In genomic region chr19:47836701-47837526, GRCm38 (mm10) we compare ENCODE assay signal across 8 mouse cellular contexts. TPM values are rescaled to one million over a fixed set of nuclear protein-coding genes. Genes with fewer than 3 reads are reported as not detected.
DNase-seq lines count a peak whose midpoint lies in the region; ATAC-seq and TF ChIP-seq lines count a peak whose summit lies in the region.

No protein-coding gene starts in this region.

- peak overlapping the region in 2 of 3 experiments; percentile 38 to 65 for H3K4me3 ChIP-seq in CH12.LX (replicated peaks in 1 of 3; ENCODE audit: low read depth in 2 of 3, low read length in 2 of 3, poor library complexity in 1 of 3)
- peak overlapping the region; percentile 47 for H3K4me3 ChIP-seq in forebrain, embryonic 14.5 days (ENCODE audit: low read depth, low read length)
- peak overlapping the region; percentile 45 for H3K4me3 ChIP-seq in lung, embryonic 15.5 days

- dilution Hi-C loops in CH12.LX (cut with MboI; ENCODE audit: extremely low pct_ligation_motif_present, extremely low pct_unique_long_range_greater_than_20kb, low sequenced_read_pairs), result no loop called here

- intact Hi-C loops in heart, postnatal 25 days (cut with DNase I), result no loop called here

- peaks cover 13% of the 10 kb centered on the region for H3K27me3 ChIP-seq in CH12.LX (replicated peaks)
- H3K27me3 ChIP-seq in forebrain, embryonic 14.5 days (replicated peaks; ENCODE audit: control insufficient read depth, insufficient read depth, low read length), result no peaks in the 10 kb centered on the region
- peaks cover 24% of the 10 kb centered on the region for H3K27me3 ChIP-seq in lung, embryonic 15.5 days

- peak; percentile 56 for DNase-seq in CH12.LX (ENCODE audit: extremely low read depth)
- DNase-seq in brain, adult 2 months (ENCODE audit: low read depth, low spot score), result peak; percentile 42
- peak; percentile 71 for DNase-seq in forebrain, embryonic 14.5 days (ENCODE audit: low spot score)
- DNase-seq in heart, postnatal 25 days (ENCODE audit: low spot score), result peak; percentile 25
- peak; percentile 68 to 79 for DNase-seq in kidney, postnatal 4 days
- peak; percentile 38 to 60 for DNase-seq in thymus, postnatal 10 days (ENCODE audit: low spot score in 2 of 2)

- WGBS in forebrain, embryonic 14.5 days, result 2% methylated on average over 49 of the region's 49 CpGs
- 3% methylated on average over 49 of the region's 49 CpGs for WGBS in lung, embryonic 15.5 days

- no peak for TF ChIP-seq POLR2A in CH12.LX (IDR thresholded peaks at IDR 0.05; ENCODE audit: low read depth, low read length)

- TF ChIP-seq RAD21 in CH12.LX (IDR thresholded peaks at IDR 0.05; ENCODE audit: low read depth, low read length), result no peak; the same call in none of the 2 replicates

- no peak overlapping the region for H3K27ac ChIP-seq in CH12.LX (ENCODE audit: insufficient read depth, low read depth)
- no peak overlapping the region for H3K27ac ChIP-seq in forebrain, embryonic 14.5 days (ENCODE audit: low read depth, low read length)
- no peak overlapping the region for H3K27ac ChIP-seq in lung, embryonic 15.5 days

- peak; percentile 97 for ATAC-seq in forebrain, embryonic 14.5 days
- peak; percentile 82 for ATAC-seq in lung, embryonic 15.5 days (ENCODE audit: borderline replicate concordance, extremely low read depth, low FRiP score, low TSS enrichment)
- 0 out of 2 replicates have a peak, but pooled peaks have one; percentile 9 for ATAC-seq in neutrophil, adult 5-6 weeks (ENCODE audit: extremely low read depth, insufficient number of reproducible peaks, low FRiP score, poor library complexity, severe bottlenecking)

- H3K4me1 ChIP-seq in CH12.LX (ENCODE audit: control insufficient read depth in 1 of 2, insufficient read depth in 2 of 2), result peaks cover 4 to 6% of the 10 kb centered on the region in 2 experiments; a peak in 3 of 4 replicates
- H3K4me1 ChIP-seq in forebrain, embryonic 14.5 days (ENCODE audit: control insufficient read depth, insufficient read depth, low read length), result no peaks in the 10 kb centered on the region
- peaks cover 11% of the 10 kb centered on the region; the same call in 1 of the 2 replicates for H3K4me1 ChIP-seq in lung, embryonic 15.5 days

- peak in 1 of 2 experiments; percentile 59; a peak in 2 of 4 replicates for TF ChIP-seq CTCF in CH12.LX (conservative IDR thresholded peaks at IDR 0.05 in 1 of 2, IDR thresholded peaks at IDR 0.05 in 1 of 2; ENCODE audit: low read depth in 2 of 2, low read length in 2 of 2)

- H3K9ac ChIP-seq in CH12.LX (ENCODE audit: insufficient read depth, low read depth), result 0 out of 2 replicates have a peak overlapping the region, but pooled peaks have one; percentile 3
- peak overlapping the region; percentile 58 for H3K9ac ChIP-seq in forebrain, embryonic 14.5 days (ENCODE audit: low read length)
- H3K9ac ChIP-seq in lung, embryonic 15.5 days, result 0 out of 2 replicates have a peak overlapping the region, but pooled peaks have one; percentile 24

- in situ Hi-C loops in CH12.LX (cut with MboI; ENCODE audit: low pct_ligation_motif_present, low pct_unique_long_range_greater_than_20kb, low sequenced_read_pairs), result no loop called here

- peak overlapping the region; percentile 95 for H3K4me2 ChIP-seq in CH12.LX (ENCODE audit: insufficient read depth, low read depth, poor library complexity, severe bottlenecking)
- peak overlapping the region; percentile 83 for H3K4me2 ChIP-seq in forebrain, embryonic 14.5 days (ENCODE audit: low read length)
- H3K4me2 ChIP-seq in lung, embryonic 15.5 days, result peak overlapping the region; percentile 94

- no peak for TF ChIP-seq EP300 in CH12.LX (IDR thresholded peaks at IDR 0.05; ENCODE audit: low read length)

- H3K9me3 ChIP-seq in CH12.LX (replicated peaks; ENCODE audit: low read length), result no peaks in the 10 kb centered on the region
- no peaks in the 10 kb centered on the region for H3K9me3 ChIP-seq in forebrain, embryonic 14.5 days (replicated peaks; ENCODE audit: control insufficient read depth, low read length)
- no peaks in the 10 kb centered on the region for H3K9me3 ChIP-seq in lung, embryonic 15.5 days

- H3K79me2 ChIP-seq in CH12.LX (replicated peaks; ENCODE audit: control insufficient read depth, extremely low read depth, insufficient read depth, poor library complexity, severe bottlenecking), result no peaks in the 10 kb centered on the region

- H3K36me3 ChIP-seq in CH12.LX (replicated peaks in 1 of 2; ENCODE audit: control insufficient read depth in 1 of 2, insufficient read depth in 1 of 2, low read length in 1 of 2), result no peaks in the 10 kb centered on the region
- H3K36me3 ChIP-seq in forebrain, embryonic 14.5 days (ENCODE audit: control insufficient read depth, insufficient read depth, low read length), result no peaks in the 10 kb centered on the region
- H3K36me3 ChIP-seq in lung, embryonic 15.5 days, result no peaks in the 10 kb centered on the region

TF ChIP-seq in CH12.LX, 34 proteins besides CTCF, POLR2A, EP300 and RAD21:
- TF ChIP-seq ZMIZ1 (IDR thresholded peaks at IDR 0.05; ENCODE audit: low read depth, low read length) (no peak), IRF4 (IDR thresholded peaks at IDR 0.05; ENCODE audit: low read depth, low read length) (no peak), ELF1 (IDR thresholded peaks at IDR 0.05; ENCODE audit: low read depth, low read length) (no peak), NRF1 (IDR thresholded peaks at IDR 0.05; ENCODE audit: low read depth, low read length) (0 out of 2 replicates have a peak, but pooled peaks have one; percentile 18), GABPA (IDR thresholded peaks at IDR 0.05; ENCODE audit: insufficient replicate concordance, low read depth, low read length) (no peak), SMC3 (IDR thresholded peaks at IDR 0.05; ENCODE audit: low read depth, low read length) (no peak), MXI1 (IDR thresholded peaks at IDR 0.05; ENCODE audit: low read depth, low read length) (peak; percentile 86), NELFE (IDR thresholded peaks at IDR 0.05; ENCODE audit: low read depth, low read length) (no peak), ZKSCAN1 (IDR thresholded peaks at IDR 0.05; ENCODE audit: borderline replicate concordance, low read depth, low read length) (no peak), MAFK (IDR thresholded peaks at IDR 0.05; ENCODE audit: insufficient replicate concordance, low read length) (no peak), SIN3A (IDR thresholded peaks at IDR 0.05; ENCODE audit: low read length) (peak; percentile 61), TCF12 (IDR thresholded peaks at IDR 0.05; ENCODE audit: low read depth, low read length) (no peak), MAX (IDR thresholded peaks at IDR 0.05; ENCODE audit: low read length) (peak; percentile 21; the same call in 1 of the 2 replicates), CHD2 (IDR thresholded peaks at IDR 0.05; ENCODE audit: low read length) (peak; percentile 49; the same call in 1 of the 2 replicates)

RNA-seq across cellular contexts. Expression of gene Gsto1, which starts 17.9 kb away (rescaled TPM):
- 80.0 and 86.5 TPM in 2 replicates for total RNA-seq in CH12.LX (2012; rRNA removed)
- total RNA-seq in CH12.LX (2014; rRNA removed), result 106 and 111 TPM in 2 replicates
- polyA plus RNA-seq in CH12.LX (2012; ENCODE audit: insufficient read length, low read depth), result 111 and 113 TPM in 2 replicates
- polyA plus RNA-seq in forebrain, embryonic 14.5 days (2014; fragmentation: Nextera tagmentation; extraction: Ambion mirVana), result 105 and 120 TPM in 2 replicates
- 100 to 1,000 TPM; 165 to 166 TPM for total RNA-seq in heart, postnatal 25 days (2021)
- polyA plus RNA-seq in lung, embryonic 15.5 days (2015; fragmentation: Nextera tagmentation; extraction: Ambion mirVana), result 88.0 and 96.7 TPM in 2 replicates
- total RNA-seq in neutrophil, adult 5-6 weeks (2017), result 117 and 147 TPM in 2 replicates

RNA-seq across cellular contexts. Expression of gene Gsto2, which starts 28.4 kb away (rescaled TPM):
- total RNA-seq in CH12.LX (2012; rRNA removed) (0.38 and 1.4 TPM in 2 replicates), CH12.LX (2014; rRNA removed) (0.86 and 1.3 TPM in 2 replicates)
- polyA plus RNA-seq in CH12.LX (2012; ENCODE audit: insufficient read length, low read depth), result 0.49 and 0.76 TPM in 2 replicates
- 1.1 TPM in 2 replicates for polyA plus RNA-seq in forebrain, embryonic 14.5 days (2014; fragmentation: Nextera tagmentation; extraction: Ambion mirVana)
- total RNA-seq in heart, postnatal 25 days (2021), result 1 to 10 TPM; 1.9 to 2.0 TPM
- polyA plus RNA-seq in lung, embryonic 15.5 days (2015; fragmentation: Nextera tagmentation; extraction: Ambion mirVana), result 0.84 and 1.1 TPM in 2 replicates
- total RNA-seq in neutrophil, adult 5-6 weeks (2017), result 1.9 TPM in 1 of 2 replicates, not detected in the other

Comparison
In these comparisons a context has a peak if more than half of its experiments do, and no peak if none do; other contexts are left out.
1. H3K9ac ChIP-seq: peak in every context shown above with its lines; median percentile 58 in forebrain, embryonic 14.5 days; 24 in lung, embryonic 15.5 days; 3 in CH12.LX.
2. ATAC-seq: peak in every context shown above with its lines; median percentile 97 in forebrain, embryonic 14.5 days; 82 in lung, embryonic 15.5 days; 9 in neutrophil, adult 5-6 weeks.